Mouse (Mus musculus) embryo, embryonic 11.5 days (tissue): Measurements from ENCODE around the gene Pced1a.
A peak's percentile ranks its signal among the peaks of the same experiment; 100 is the strongest.

ENCODE experiments used
- DNase-seq: peaks from one replicate; pipeline ENCODE4 v3.0.0-alpha.2; 2012; ENCODE audit warnings: low read depth, low spot score

The Pced1a gene

GRCm38 (mm10) chr2:130436769-130437168, 12.3 kb upstream of the Pced1a start:
- DNase-seq, result no peak

- DNase-seq, result no peak
Measured at GRCm38 (mm10) chr2:130433152-130433551, 8.7 kb upstream of the Pced1a start.

GRCm38 (mm10) chr2:130432157-130432556, 7.7 kb upstream of the Pced1a start:
- DNase-seq, result no peak

- DNase-seq, result no peak
Measured at GRCm38 (mm10) chr2:130430484-130430883, 6.0 kb upstream of the Pced1a start.

- DNase-seq, result no peak
Measured at GRCm38 (mm10) chr2:130429851-130430250, 5.3 kb upstream of the Pced1a start.

GRCm38 (mm10) chr2:130425112-130425511, 611 bp upstream of the Pced1a start:
- DNase-seq, result no peak

- DNase-seq, result peak; percentile 70
Measured at GRCm38 (mm10) chr2:130423397-130424125, 940 bp downstream of the Pced1a start.

- no peak for DNase-seq
Measured at GRCm38 (mm10) chr2:130421781-130422620, 2.5 kb downstream of the Pced1a start.

GRCm38 (mm10) chr2:130414094-130414856, 10.2 kb downstream of the Pced1a start:
- no peak for DNase-seq

GRCm38 (mm10) chr2:130412775-130413174, 11.7 kb downstream of the Pced1a start:
- DNase-seq, result no peak

GRCm38 (mm10) chr2:130411558-130412495, 12.7 kb downstream of the Pced1a start:
- peak; percentile 66 for DNase-seq

GRCm38 (mm10) chr2:130408194-130408593, 16.3 kb downstream of the Pced1a start:
- DNase-seq, result no peak

GRCm38 (mm10) chr2:130406178-130406577, 18.3 kb downstream of the Pced1a start, which contains the start of gene Tmem239:
Gene Tmem239 (plus strand): TSS chr2:130406478.
- DNase-seq, result no peak

GRCm38 (mm10) chr2:130404939-130405338, 19.6 kb downstream of the Pced1a start, which contains the start of the genes Gm28372 and 1700020A23Rik:
Gene Gm28372 (plus strand): TSS chr2:130405239.
Gene 1700020A23Rik (plus strand): TSS chr2:130405259.
- no peak for DNase-seq

GRCm38 (mm10) chr2:130401891-130402290, 22.6 kb downstream of the Pced1a start:
- DNase-seq, result no peak

- no peak for DNase-seq
Measured at GRCm38 (mm10) chr2:130400046-130400445, 24.5 kb downstream of the Pced1a start.

GRCm38 (mm10) chr2:130398091-130398490, 26.4 kb downstream of the Pced1a start:
- DNase-seq, result no peak

- peak; percentile 42 for DNase-seq
Measured at GRCm38 (mm10) chr2:130397186-130397985, 27.1 kb downstream of the Pced1a start, which contains the start of gene Cpxm1. Gene Cpxm1 (minus strand): TSS chr2:130397574.

- DNase-seq, result no peak
Measured at GRCm38 (mm10) chr2:130395696-130396095, 28.8 kb downstream of the Pced1a start.

GRCm38 (mm10) chr2:130392836-130393235, 31.7 kb downstream of the Pced1a start:
- DNase-seq, result no peak
